Mouse (Mus musculus) heart, postnatal 10 days (tissue): ENCODE measurements around the gene Nfatc2ip. TPM values are rescaled to one million over a fixed set of nuclear protein-coding genes. Genes with fewer than 3 reads are reported as not detected.

Source experiments
- microRNA-seq, 2 experiments: library from miRNA; unstranded; fragments of <30 nt; microRNA quantifications; one replicate each; pipeline ENCODE4 v1.2.0; 2022
- total RNA-seq, 2 experiments: library from RNA; stranded (reverse); gene quantifications; 2 replicates each; pipeline ENCODE4 v1.2.3; 2021

Gene Nfatc2ip
- total RNA-seq, 2 experiments from 2014 or later = 6.1 to 7.0 TPM

Small RNA genes within 50 kb of the gene (microRNA-seq; reads per million reads assigned to microRNA genes)
- 0 to 0.24 reads per million in 2 experiments for gene Mir7058

Other genes with a start within 250 kb of the Nfatc2ip start
- 10 to 100 TPM; 39.7 to 41.4 TPM for gene Xpo6, start 196.2 kb downstream of the Nfatc2ip start, total RNA-seq
- 10 to 100 TPM; 68.7 to 77.1 TPM for gene Sbk1, start 124.1 kb downstream of the Nfatc2ip start, total RNA-seq
- gene Lat, start 27.2 kb downstream of the Nfatc2ip start, total RNA-seq = 1 to 10 TPM in 1 of 2 experiments, under 1 TPM in 1; 0.84 to 1.6 TPM
- gene Spns1, start 19.3 kb downstream of the Nfatc2ip start, total RNA-seq = 10 to 100 TPM; 34.8 to 41.2 TPM
- gene Cd19, start 18.2 kb upstream of the Nfatc2ip start, total RNA-seq = 1 to 10 TPM in 1 of 2 experiments, under 1 TPM in 1; 0.50 to 1.2 TPM
- 10 to 100 TPM; 10.9 to 12.5 TPM for gene Rabep2, start 32.0 kb upstream of the Nfatc2ip start, total RNA-seq
- gene Atp2a1, start 66.4 kb upstream of the Nfatc2ip start, total RNA-seq = under 1 TPM; 0.77 to 0.82 TPM
- gene Sh2b1, start 78.7 kb upstream of the Nfatc2ip start, total RNA-seq = 10 to 100 TPM; 46.1 to 46.7 TPM
- gene Tufm, start 90.6 kb upstream of the Nfatc2ip start, total RNA-seq = 100 to 1,000 TPM; 245 to 251 TPM
- 10 to 100 TPM; 54.2 to 54.5 TPM for gene Atxn2l, start 106.7 kb upstream of the Nfatc2ip start, total RNA-seq
- gene Eif3c, start 169.7 kb upstream of the Nfatc2ip start, total RNA-seq = 100 to 1,000 TPM; 149 to 159 TPM
- gene Apobr, start 188.2 kb upstream of the Nfatc2ip start, total RNA-seq = under 1 TPM; 0.69 to 0.81 TPM
- gene Cln3, start 189.1 kb upstream of the Nfatc2ip start, total RNA-seq = 10 to 100 TPM; 14.7 to 16.6 TPM
- not detected for gene Il27, start 198.2 kb upstream of the Nfatc2ip start, total RNA-seq
- 10 to 100 TPM in 1 of 2 experiments, 1 to 10 TPM in 1; 7.2 to 10.5 TPM for gene Nupr1, start 234.1 kb upstream of the Nfatc2ip start, total RNA-seq